Mouse (Mus musculus): ENCODE data around the gene Gsta4. TPM values are rescaled to one million over a fixed set of nuclear protein-coding genes. Genes with fewer than 3 reads are reported as not detected.
"Not testable (repeated sequence)": the region's sequence is repeated elsewhere in the genome, so short reads cannot be mapped to it uniquely, and the experiment has no call there.

The Gsta4 gene
- total RNA-seq, 4 experiments from 2014 or later, result 42.5 to 72.4 (median 57.1) TPM

- not testable (repeated sequence) for DNase-seq
These were observed 50.6 kb downstream of the Gsta4 start for GRCm38 (mm10) chr9:78233121-78233695.

GRCm38 (mm10) chr9:78255683-78256470 is 73.3 kb downstream of the Gsta4 start:
- DNase-seq, result peak; percentile 14

- DNase-seq, result not testable (repeated sequence)
These were observed 74.3 kb downstream of the Gsta4 start, which contains the start of gene Gm3776 for GRCm38 (mm10) chr9:78256914-78257313. Gene Gm3776, plus strand, starts transcription at chr9:78257129.

Other genes starting within 250 kb of the Gsta4 start
- not detected for gene Gcm1, start 130.8 kb upstream of the Gsta4 start, total RNA-seq (2022)
- gene Fbxo9, start 73.7 kb upstream of the Gsta4 start, total RNA-seq (2022), result 100 to 1,000 TPM in 2 of 4 experiments, 10 to 100 TPM in 2; 94.2 to 112 (median 99.9) TPM
- gene Ick, start 73.6 kb upstream of the Gsta4 start, total RNA-seq (2022), result 10 to 100 TPM; 18.7 to 25.0 (median 22.4) TPM
- gene Gsta1, start 47.9 kb downstream of the Gsta4 start, total RNA-seq (2022), result 1 to 10 TPM in 1 of 4 experiments, under 1 TPM in 1, not detected in 2; 0.35 to 1.5 TPM
- not detected for gene Gm3776, start 74.4 kb downstream of the Gsta4 start, total RNA-seq (2022)
- gene Gm10639, start 107.1 kb downstream of the Gsta4 start, total RNA-seq (2022), result under 1 TPM in 1 of 4 experiments, not detected in 3; 0.46 TPM
- not detected for gene Omt2a, start 132.0 kb downstream of the Gsta4 start, total RNA-seq (2022)
- gene Omt2b, start 144.8 kb downstream of the Gsta4 start, total RNA-seq (2022), result not detected
- gene Gsta2, start 173.0 kb downstream of the Gsta4 start, total RNA-seq (2022), result 1 to 10 TPM in 2 of 4 experiments, not detected in 2; 6.1 to 7.5 TPM
- not detected for gene Dppa5a, start 185.4 kb downstream of the Gsta4 start, total RNA-seq (2022)
- not detected for gene Ooep, start 196.0 kb downstream of the Gsta4 start, total RNA-seq (2022)
- not detected for gene Ddx43, start 213.0 kb downstream of the Gsta4 start, total RNA-seq (2022)